Mouse (Mus musculus) right cerebral cortex, adult 18-20 months (tissue): ENCODE measurements around the gene Apaf1.

Source experiments
- DNase-seq: peaks from one replicate; pipeline ENCODE4 v3.0.0; 2022; ENCODE audit warnings: mixed read lengths

The Apaf1 gene

DNA sequence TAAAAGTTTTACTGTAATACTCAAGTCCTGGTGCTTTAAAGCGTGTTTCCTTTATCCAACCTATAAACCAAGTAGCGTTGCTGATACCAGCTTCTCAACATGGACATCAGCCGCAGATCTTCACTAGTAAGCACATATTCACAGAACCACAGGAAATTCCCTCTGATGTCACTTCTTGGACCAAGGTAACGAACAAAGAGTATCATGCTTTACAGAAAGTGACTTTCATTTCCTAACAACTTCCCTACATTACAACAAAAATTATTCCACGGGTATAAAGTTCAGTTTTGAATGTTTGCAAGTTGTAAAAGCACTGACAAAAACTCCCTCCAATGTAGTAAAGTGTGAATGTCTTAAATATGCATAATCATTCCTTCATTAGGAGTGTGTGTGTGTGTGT is 2.0 kb downstream of the Apaf1 start:
- no peak for DNase-seq

DNA sequence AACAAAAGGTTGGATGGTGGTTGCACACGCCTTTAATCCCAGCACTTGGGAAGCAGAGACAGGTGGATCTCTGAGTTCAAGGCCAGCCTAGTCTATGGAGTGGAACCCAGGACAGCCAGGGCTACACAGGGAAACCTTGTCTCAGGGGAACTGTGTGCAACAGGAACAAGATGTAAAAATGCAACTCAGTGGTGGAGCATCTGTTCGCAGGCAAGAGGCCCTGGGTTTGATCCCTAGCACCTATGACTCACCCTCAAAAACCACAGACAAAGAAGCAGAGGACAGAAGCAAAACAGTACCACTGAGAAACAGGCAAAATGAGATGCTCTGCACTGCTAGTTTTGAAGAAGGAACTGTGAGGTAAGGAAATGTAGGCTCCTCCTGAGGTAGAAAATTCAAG is 5.9 kb downstream of the Apaf1 start:
- DNase-seq, result no peak

- DNase-seq, result no peak
These were observed 9.2 kb downstream of the Apaf1 start for GRCm38 (mm10) chr10:91073345-91073744.

DNA sequence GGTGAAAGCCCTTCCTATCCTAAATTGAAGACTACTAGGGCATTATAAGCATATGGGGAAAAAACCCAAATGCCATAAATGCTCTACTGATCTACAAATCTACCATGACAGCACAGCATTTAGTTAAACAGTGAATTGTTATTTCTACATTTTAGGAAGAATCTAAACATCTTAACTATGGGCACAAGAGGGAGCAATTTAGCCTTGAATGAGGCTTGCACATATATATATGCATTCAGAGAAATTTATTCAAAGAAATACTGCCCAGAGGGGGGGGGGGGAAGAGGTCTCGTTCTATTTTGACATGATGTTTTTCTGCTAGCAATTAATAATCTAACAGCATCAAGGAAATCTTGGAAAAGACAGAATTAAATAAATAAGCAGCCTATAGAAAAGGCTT is 10.8 kb downstream of the Apaf1 start:
- no peak for DNase-seq

- no peak for DNase-seq
These were observed 20.2 kb downstream of the Apaf1 start for GRCm38 (mm10) chr10:91062355-91062754.

GRCm38 (mm10) chr10:91060742-91061141 is 21.8 kb downstream of the Apaf1 start:
- DNase-seq, result no peak

DNA sequence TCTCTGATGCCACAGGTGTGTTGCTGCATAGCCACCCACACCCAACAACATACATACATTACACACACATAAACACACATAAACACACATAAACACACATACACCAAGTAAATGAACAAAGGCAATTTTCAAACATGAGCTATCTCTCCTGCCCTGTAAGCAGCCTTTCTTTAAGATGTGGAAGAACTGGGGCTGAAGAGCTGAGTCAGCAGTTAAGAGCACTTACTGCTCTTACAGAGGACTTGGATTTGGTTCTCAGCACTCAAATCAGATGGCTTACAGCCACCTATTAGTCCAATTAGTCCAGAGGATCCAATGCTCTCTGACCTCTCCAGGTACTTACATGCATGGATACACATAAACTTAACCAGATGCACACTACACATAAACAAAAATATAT is 29.8 kb downstream of the Apaf1 start:
- DNase-seq, result no peak

- DNase-seq, result no peak
These were observed 31.4 kb downstream of the Apaf1 start for GRCm38 (mm10) chr10:91051156-91051555.

DNA sequence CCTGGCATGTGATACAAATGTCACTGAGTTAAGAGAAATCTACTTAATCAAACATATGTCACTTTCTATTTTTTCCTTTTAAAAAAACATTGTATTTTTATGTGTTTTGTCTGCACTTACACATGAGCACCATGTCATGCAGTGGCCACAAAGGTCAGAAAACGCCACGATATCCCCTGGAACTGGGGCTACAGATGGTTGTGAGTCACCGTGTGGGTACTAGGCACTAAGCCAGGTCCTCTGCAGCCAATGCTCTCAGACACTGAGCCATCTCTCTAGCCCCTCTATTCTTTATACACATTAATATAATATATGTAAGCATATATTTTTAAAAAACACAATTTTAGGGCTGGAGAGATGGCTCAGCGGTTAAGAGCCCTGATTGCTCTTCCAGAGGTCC is 32.9 kb downstream of the Apaf1 start:
- no peak for DNase-seq

GRCm38 (mm10) chr10:91033942-91034341 is 48.6 kb downstream of the Apaf1 start:
- DNase-seq, result peak; percentile 72

DNA sequence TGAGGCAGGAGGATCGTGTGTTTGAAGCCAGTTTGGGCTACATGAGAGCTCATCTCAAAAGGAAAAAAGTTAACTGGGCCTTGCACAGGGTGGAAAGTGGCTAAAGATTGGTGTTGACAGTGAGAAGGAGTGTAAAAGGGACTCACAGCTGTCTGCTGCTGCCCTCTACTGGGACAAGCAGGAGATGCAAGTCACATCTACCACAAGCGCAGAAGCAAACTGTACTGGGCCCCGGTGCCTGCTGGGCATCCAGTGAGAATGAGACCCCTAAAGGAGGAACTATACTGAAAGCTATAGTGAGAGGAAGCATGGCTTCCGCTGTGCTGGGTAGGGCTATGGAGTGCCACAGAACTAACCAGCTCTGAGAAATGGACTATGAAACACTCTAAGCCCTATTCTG is 50.2 kb downstream of the Apaf1 start:
- DNase-seq, result peak; percentile 84

DNA sequence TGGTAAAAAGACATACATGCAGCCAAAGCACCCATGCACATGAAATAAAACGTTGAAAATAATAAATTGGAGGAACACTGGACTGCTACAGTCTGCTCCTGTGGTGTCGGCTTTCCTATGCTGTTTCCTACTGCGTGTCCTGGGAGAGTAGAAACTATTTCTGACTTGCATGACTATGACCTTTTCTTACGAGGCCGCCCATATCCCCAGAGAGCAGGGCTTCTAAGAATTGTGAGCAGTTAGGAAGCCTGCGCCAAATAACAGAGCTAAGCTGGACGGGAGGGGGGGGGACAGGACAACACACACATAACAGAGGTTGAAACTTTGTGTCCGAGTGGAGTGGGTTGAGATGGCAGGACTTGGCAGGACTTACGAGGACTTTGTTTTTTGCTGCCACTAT is 51.4 kb downstream of the Apaf1 start:
- DNase-seq, result no peak

DNA sequence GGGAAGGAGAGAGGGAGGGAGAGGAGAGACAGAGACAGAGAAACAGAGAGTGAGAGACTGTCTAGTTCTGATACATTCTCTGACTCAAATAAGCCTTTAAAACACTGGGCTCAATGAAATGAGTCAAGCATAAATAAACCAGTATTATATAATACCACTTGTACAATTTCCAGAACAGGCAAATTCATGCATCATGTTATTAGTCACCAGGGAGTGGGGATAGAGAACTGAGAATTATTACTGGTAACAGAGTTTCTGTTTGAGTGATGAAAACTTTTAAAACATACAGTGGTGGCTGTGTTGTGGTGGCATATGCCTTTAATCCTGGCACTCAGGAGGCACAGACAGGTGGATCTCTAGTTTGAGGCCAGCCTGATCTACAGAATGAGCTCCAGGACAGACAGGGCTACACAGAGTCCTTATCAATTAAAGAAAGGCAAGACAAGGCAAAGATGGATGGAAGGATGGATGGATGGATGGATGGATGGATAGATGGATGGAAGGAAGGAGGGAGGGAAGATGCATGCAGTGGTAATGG is 53.5 kb downstream of the Apaf1 start:
- no peak for DNase-seq

DNA sequence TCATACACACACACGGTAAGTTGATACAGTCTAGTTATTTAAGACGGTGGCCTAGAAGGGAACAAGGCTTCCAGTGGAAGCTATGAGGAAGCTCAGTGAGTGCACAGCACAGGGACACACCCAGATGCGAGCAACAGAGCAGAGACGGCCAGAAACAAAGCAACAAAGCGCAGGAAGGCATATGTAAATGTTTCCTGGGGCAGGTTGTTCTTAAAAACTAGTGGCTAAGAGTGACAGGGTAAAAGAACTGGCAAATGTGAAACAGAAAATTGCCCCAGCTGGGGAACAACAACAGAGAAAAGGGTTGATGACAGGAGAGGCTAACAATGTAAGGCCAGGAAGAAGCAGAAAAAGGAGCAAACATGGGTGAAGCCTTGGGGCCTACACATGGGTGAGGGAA is 54.6 kb downstream of the Apaf1 start:
- no peak for DNase-seq

DNA sequence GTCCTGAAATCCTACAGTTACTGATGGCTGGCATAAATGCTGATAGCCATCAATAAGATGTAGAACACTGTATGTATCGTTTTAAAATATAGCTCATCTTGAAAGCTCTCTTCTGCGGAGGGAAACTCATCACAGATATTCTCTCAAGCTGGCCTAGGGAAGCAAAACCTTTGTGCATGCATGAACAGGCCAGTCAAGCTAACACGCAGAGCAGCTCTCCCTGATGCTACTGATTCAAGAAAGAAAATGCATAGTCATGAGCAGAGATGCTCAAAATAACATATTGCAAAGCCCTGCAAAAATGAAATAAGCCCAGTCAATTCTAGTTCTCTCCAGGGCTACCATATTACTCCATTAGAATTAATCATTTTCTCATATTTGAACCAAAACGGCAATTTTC is 55.1 kb downstream of the Apaf1 start:
- DNase-seq, result no peak

DNA sequence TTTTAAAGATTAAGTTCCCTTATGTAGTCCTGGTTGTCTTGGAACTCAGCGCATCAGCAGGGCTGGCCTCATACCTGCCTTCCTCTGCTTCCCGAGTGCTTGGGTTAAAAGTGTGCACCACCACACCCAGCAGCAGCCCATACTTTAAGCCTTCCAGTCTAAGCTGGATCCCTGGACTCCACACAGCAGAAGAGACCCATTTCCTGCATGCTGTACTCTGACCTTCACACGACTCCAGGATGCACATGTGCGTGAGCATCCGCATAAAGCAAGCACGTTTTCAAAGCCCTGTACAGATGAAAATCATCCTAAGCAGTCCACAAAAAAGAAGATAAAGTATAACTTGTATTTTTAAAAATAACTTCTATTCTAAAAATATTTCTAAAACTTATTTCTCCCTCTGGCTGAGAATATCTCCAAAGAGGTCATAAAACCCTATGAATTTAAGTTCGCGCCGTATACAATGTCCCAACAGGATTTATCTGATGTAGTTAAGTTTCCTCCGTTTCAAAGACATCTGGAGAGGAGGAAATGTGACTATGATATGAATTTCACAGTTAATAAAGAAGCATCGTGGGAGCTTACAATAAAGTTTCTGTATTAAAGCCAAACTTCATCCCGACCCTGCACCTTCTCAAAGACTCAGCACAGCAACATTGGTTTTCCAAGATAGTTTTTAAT is 76.6 kb downstream of the Apaf1 start:
- no peak for DNase-seq

- DNase-seq, result peak; percentile 41
These were observed 81.1 kb downstream of the Apaf1 start for GRCm38 (mm10) chr10:91001421-91001820.

DNA sequence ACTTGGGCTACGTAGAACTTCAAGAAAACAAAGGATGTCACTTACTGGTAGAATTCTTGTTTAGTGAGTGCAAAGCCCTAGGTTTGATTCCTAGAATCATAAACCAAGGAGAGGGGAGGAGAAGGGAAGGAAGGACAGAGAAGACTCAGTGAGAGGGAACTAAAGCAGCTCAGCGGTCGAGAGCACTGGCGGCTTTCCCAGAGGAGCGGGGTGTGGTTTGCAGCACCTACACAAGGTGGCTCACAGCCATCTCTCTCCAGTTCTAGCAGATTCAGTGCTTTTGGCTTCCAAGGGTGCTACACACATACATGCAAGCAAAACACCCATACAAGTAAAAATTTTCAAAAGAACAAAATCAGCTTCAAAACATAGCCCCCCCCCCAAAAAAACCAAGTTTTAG is 82.7 kb downstream of the Apaf1 start:
- DNase-seq, result peak; percentile 73

- no peak for DNase-seq
These were observed 88.7 kb downstream of the Apaf1 start for GRCm38 (mm10) chr10:90993869-90994268.

DNA sequence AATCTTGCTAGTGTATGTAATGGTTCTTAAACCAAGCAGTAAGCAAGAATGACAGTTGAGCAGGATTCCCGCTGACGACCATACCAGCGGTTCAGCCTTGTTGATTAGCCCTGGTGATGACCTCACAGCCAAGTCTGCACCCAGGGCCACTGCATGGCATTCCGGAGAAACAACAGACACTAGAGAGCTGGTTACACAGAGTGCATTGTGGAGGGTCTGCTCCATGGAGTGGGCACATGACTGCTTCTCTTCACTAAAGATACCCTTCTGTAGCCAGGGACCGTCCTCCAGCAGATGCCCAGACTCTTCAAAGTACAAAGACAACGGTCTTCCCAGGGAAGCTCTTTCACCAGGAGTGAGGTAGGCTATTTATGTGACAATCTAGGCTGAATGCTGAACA is 90.3 kb downstream of the Apaf1 start:
- DNase-seq, result no peak

GRCm38 (mm10) chr10:90990340-90990739 is 92.2 kb downstream of the Apaf1 start:
- no peak for DNase-seq

DNA sequence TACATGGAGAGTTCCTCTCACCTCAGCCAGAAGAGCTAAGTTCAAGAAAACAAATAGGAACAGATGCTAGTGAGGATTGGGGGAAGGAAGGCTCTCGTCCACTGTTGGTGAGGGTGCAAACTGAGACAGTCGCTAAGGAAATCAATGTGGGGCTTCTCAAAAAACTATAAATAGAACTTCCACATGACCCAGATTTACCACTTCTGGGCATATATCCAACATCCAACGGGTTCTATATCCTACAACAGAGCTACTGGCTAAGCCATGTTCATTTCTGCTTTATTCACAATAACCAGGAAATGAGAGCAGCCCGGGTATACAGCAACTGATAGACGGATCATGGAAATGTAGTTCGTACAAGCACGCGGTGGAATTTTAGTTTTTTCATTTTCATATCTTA is 99.5 kb downstream of the Apaf1 start:
- DNase-seq, result no peak

GRCm38 (mm10) chr10:90981811-90982210 is 100.8 kb downstream of the Apaf1 start:
- no peak for DNase-seq

DNA sequence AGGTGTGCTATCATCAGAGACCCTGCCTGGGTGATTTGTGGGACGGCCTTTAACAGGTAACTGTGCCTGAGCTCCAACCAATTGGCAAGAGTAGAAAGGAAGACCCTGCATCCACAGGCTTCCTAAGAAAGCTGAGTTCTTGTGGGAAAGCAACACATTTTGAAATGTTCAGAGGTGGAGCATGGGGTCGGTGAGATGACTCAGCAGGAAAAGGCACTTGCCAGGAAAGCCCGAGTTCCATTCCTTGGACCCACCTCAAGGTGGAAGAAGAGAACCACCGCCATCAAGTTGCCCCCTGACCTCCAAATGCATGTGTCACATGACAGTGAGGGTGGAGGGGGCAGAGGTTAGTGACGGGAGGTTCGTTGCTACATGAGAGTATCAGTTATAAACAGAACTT is 108.1 kb downstream of the Apaf1 start:
- no peak for DNase-seq

GRCm38 (mm10) chr10:90974084-90974483 is 108.5 kb downstream of the Apaf1 start:
- no peak for DNase-seq
